Mouse (Mus musculus) embryonic fibroblast, embryonic 13.5 days (primary cell): ENCODE data around the gene Yae1d1. TPM values are rescaled to one million over a fixed set of nuclear protein-coding genes. Genes with fewer than 3 reads are reported as not detected.
"Not testable (repeated sequence)": the region's sequence is repeated elsewhere in the genome, so short reads cannot be mapped to it uniquely, and the experiment has no call there.

Experiments
- H3K27ac ChIP-seq: 2 replicates; pipeline ENCODE4 v1.5.1; 2012; ENCODE audit warnings: low read length, control low read depth, inconsistent platforms; ENCODE audit not compliant: insufficient read depth
- H3K4me1 ChIP-seq: 2 replicates; pipeline ENCODE4 v1.6.1; 2011; ENCODE audit warnings: low read length; ENCODE audit not compliant: control insufficient read depth, insufficient read depth
- H3K4me3 ChIP-seq: 2 replicates; pipeline ENCODE4 v1.5.1; 2011; ENCODE audit warnings: mild to moderate bottlenecking, control low read depth, low read length; ENCODE audit not compliant: insufficient read depth
- CTCF ChIP-seq: IDR thresholded peaks from 2 replicates; pipeline ENCODE4 v1.5.1; 2011; ENCODE audit warnings: mild to moderate bottlenecking, control low read depth, low read length, moderate library complexity, borderline replicate concordance; ENCODE audit not compliant: insufficient read depth
- POLR2A ChIP-seq: IDR thresholded peaks from 2 replicates; pipeline ENCODE4 v1.6.1; 2011; ENCODE audit warnings: low read depth, mild to moderate bottlenecking, control low read depth, low read length, moderate library complexity
- polyA plus RNA-seq: library from polyadenylated mRNA; stranded (reverse); fragments of >200 nt; gene quantifications from 2 replicates; pipeline ENCODE4 v1.2.4, GENCODE M21; 2011; ENCODE audit warnings: low read depth; ENCODE audit not compliant: missing spikeins, insufficient read length

The Yae1d1 gene
- polyA plus RNA-seq, 1 experiment = 29.4 TPM

DNA sequence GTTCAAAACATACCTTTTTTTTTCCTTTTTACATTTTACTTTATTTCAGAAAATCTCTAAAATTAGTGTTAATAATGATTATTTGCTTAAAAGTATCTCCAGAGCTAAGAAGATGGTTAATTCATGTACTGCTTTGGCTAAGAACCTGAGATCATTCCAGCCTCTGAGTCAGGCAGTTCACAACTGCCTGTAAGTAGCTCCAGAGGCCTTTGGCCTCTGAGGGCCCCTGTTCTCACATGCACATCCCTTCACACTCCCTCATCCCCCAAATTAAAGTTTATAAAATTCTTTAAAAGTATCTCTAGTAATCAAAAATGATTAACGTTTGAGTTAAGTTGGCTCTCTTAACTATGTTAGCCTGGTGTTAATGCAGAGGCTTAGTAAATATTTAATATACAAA lies 17.7 kb downstream of the Yae1d1 start:
- Histone ChIP-seq H3K4me3 (no peak overlapping the region), H3K4me1 (no peaks in the 10 kb centered on the region), H3K27ac (no peak overlapping the region)
- TF ChIP-seq POLR2A = no peak
- no peak for TF ChIP-seq CTCF

DNA sequence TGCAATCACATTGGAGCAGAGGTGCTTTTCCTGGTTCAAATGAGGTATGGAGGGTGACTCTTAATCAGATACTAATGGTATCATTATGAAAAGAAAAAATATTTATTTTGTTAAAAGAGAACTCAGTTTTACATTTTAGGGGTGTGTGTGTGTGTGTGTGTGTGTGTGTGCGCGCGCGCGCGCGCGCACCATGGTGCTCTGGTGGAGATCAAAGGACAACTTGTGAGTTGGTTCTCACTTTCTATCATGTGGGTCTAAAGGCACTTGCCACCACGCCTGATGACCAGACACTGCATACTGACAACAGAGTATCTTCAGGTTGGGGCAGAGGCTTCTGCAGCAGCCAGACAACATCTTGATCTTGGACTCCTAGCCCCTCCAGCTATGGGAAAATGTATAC lies 18.4 kb downstream of the Yae1d1 start:
- Histone ChIP-seq H3K4me1 (no peaks in the 10 kb centered on the region), H3K4me3 (no peak overlapping the region), H3K27ac (no peak overlapping the region)
- no peak for TF ChIP-seq POLR2A
- TF ChIP-seq CTCF = no peak

DNA sequence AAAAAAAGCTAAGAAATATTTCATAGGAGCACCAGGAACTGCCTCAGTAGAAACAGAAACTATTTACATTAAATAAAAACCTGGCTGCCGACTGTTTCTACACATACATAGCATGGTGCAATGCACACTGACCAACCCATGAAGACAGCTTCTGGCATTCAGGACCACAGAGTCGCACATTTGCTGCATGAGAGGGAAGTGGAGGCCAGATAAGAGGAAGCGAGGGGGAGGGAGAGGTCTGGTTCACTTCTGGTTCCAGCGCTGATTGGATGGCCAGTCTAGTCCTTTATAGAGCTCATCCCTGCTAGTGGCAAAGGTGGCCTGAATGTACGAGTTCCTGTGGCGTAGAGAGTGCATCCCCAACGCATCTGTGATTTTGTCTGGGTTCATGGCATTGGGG lies 32.5 kb downstream of the Yae1d1 start:
- Histone ChIP-seq H3K4me3 (no peak overlapping the region), H3K27ac (no peak overlapping the region), H3K4me1 (no peaks in the 10 kb centered on the region)
- TF ChIP-seq CTCF (no peak), POLR2A (no peak)

DNA sequence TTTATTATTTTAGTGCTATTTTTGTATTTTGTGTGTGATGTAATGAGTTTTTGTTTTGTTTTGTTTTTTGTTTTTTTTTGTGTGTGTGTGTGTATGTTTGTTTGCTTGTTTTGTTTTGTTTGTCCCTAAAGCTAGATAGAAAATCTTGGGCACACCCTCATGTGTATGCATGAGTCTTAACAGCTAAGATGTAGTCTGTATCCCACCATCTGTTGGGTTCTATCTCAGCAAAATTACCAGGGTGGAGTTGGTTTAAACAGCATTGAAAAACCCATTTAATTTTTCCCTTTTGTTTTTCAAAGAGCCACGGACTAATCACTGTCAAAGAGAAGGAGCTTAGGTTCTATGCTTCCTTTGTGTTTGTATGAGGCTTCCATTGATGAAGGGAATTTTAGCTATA lies 38.9 kb downstream of the Yae1d1 start:
- Histone ChIP-seq H3K27ac (no peak overlapping the region), H3K4me3 (no peak overlapping the region), H3K4me1 (no peaks in the 10 kb centered on the region)
- TF ChIP-seq POLR2A = no peak
- no peak for TF ChIP-seq CTCF

DNA sequence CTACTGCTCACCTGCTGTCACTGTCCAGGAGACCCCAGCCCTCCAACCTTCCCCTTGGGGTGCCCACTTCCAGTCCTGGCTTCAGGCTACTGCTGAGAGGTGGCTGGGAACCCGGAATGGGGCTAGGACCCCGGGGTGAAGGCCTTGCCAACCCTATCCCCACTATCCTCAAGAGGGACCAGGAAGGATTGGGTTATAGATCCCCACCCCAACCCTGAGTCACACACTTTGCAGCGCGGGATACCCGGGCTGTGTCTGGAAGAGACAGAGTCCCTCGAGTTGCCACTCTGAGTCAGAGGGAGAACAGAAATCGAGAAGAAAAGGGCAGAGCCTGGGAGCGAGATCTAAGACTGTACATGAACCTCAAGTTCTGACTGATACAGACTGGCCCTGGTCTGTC lies 42.6 kb downstream of the Yae1d1 start:
- not testable (repeated sequence) for H3K27ac ChIP-seq, H3K4me3 ChIP-seq, H3K4me1 ChIP-seq

DNA sequence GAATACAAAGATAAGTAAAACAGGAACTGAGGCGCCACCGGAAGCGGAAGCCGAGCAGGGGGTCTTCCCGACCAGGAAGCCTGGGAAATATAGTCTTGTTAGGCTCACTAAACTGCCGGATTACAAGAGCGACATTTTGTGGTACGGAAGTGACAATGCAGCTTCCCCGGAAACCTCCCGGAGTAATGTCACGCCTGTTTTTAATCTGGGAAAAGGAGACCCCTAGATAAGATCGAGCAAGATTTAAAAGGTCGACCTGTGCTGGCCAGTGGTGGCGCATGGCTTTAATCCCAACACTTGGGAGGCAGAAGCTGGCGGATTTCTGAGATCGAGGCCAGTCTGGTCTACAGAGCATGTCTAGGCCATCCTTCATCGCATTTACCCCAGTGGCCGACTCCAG lies 43.6 kb downstream of the Yae1d1 start:
- Histone ChIP-seq H3K4me3 (no peak overlapping the region), H3K27ac (no peak overlapping the region), H3K4me1 (no peaks in the 10 kb centered on the region)
- TF ChIP-seq POLR2A = no peak
- TF ChIP-seq CTCF = no peak

DNA sequence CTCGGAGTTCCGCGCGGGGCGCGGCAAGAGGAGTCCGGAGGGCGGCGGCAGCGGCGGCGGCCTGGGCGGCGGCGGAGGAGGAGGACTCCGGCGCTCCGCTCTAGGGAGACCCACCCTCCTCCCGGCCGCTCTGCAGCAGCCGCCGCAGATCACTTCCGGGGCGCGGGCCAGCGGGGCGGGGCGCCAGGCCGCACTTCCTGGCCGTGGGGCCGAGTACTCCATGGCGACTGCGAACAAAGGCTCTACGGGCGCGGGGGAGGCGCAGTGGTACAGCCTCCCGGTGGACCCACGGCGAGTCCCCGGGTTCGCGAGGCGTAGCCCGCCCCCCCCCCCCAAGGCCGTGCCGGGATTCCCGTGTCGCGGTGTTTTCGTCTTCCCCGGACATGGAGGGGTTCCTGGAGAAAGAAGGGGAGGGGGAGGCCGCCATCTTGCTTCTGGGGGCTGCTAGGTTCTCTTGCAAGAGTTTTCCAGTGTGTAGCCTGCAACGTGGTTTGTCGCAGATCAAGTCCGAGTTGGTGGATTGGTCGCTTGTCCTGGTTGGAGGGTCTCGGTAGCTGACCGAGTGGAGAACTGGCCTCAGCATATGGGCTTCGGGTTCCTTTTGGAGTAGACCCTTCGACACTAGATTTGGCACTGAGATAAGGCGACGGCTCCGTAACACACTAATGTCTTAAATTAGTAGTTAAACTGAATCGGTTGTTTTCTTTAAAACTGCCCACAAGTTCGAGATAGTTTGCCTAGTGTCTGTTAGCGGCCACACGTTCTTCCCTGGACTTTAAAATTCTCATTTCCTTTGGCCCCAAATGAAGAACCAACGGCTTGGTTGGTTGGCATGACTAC lies 48.9 kb downstream of the Yae1d1 start, which contains the start of gene Rala:
Gene Rala, minus strand, starts transcription at position 162 of the 840 bp plus-strand sequence.
- peak within 1 kb of the TSS; percentile 87 for H3K4me3 ChIP-seq
- H3K4me1 ChIP-seq = peaks cover 2% of the 10 kb centered on the region; the same call in 1 of the 2 replicates
- peak within 1 kb of the TSS; percentile 24; the same call in 1 of the 2 replicates for H3K27ac ChIP-seq
- TF ChIP-seq POLR2A = peak; percentile 78
- no peak for TF ChIP-seq CTCF

DNA sequence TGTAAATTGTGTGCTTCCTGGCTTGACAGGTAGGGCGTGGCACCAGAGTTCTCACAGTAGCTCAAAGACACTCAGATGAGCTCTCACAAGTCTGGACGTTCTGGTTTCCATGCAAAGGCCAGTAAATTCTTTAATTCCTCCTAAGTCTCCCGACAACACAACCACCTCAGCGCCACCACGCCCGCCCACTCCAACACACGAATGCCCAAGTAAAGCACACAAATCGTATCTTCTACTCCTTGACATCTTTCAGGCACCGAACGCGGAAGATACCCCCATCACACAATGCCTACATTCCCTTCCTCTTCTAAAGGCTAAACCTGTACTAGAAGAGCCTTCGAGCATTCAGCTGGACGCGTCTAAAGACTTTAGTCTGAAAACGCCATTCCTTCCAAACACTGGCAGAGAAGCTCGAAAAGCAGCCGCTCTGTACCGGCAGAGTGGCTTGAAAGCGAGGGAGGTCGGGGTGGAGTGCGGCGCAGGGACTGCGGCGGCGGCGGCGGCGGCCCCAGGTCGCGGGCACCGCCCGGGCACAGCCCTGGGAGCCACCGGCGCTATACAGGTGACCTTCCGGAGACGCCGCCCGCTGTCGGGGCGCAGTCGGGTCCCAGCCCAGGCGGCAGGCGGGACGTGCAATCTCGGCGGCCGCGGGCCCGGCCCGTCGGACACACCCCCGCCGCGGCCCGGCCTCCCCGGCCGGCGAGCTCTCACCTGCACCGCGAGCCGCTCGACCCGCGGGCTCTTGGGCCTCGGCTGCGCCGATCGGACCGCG lies 49.7 kb downstream of the Yae1d1 start:
- TF ChIP-seq POLR2A = no peak
- TF ChIP-seq CTCF = no peak
- H3K4me3 ChIP-seq = peak overlapping the region; percentile 87
- peak overlapping the region; percentile 24; the same call in 1 of the 2 replicates for H3K27ac ChIP-seq
- peaks cover 2% of the 10 kb centered on the region; the same call in 1 of the 2 replicates for H3K4me1 ChIP-seq

DNA sequence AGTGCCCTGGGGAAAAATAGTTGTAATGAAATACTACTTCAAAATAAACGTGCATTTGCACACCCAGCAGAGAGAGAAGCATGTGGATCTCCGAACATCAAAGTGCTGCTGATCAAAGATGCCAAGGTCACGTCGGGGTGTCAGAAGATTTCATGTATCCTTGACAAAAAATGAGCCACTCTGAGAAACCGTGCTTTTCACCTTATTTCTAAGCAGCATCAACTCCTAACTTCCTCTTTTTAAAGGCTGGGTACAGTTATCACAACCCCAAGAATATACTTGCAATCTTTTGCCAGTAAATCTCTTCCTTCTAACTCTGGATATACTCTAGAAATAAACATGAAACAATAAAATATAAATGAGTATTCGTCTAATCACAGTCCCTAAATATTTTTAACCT lies 50.8 kb downstream of the Yae1d1 start:
- no peak for TF ChIP-seq POLR2A
- no peak for TF ChIP-seq CTCF
- H3K4me3 ChIP-seq = no peak overlapping the region

More for the DNA sequence above, 50.8 kb downstream of the Yae1d1 start:
- H3K27ac ChIP-seq = no peak overlapping the region
- H3K4me1 ChIP-seq = peaks cover 2% of the 10 kb centered on the region; the same call in 1 of the 2 replicates

Other genes starting within 250 kb of the Yae1d1 start
- 53.4 and 57.8 TPM in 2 replicates for gene Cdk13, start 188.3 kb downstream of the Yae1d1 start, polyA plus RNA-seq
- 60.8 and 65.3 TPM in 2 replicates for gene Rala, start 49.1 kb downstream of the Yae1d1 start, polyA plus RNA-seq